Mouse (Mus musculus) cerebellum, adult 9-10 months (tissue): ENCODE results near the gene Ntrk2.

Experiments used
- DNase-seq: peaks from one replicate; pipeline ENCODE4 v3.0.0; 2022

The Ntrk2 gene

DNA sequence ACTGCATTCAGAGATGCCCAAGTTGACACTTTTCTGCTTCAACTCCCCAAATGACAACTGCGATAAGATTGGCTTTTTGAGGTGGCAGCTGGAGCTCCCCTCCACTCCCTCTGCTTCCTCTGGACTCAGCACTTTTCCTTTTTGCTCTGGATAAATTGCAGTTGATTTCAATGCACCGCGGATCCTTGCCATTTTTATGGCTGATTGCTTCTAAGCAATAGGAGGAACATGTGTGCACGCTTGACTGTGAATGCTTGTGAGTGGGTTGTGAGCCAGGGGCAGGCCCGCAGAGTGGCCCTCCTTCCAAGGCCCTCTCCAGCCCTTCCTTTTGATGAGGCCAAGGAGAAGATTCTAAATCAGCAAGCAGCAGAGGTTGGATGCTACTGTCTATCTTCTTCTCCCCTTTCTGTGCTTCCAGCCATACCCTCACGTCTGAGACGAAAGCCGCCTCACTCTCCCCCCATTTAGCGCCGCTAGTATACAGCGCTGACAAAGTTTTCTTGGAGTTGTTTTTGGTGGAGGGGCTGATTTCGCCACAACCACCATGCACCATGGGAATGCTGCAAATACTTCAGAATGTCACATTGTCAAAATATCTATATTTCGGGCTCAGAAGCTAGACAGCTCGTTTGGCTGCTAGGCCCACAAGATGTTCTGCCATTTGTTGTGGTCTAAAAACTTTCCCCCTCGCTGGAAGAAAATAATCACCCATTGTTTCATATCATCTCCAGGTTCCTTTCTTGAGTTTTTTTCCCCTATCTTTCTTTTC lies 122.5 kb downstream of the Ntrk2 start:
- no peak for DNase-seq

DNA sequence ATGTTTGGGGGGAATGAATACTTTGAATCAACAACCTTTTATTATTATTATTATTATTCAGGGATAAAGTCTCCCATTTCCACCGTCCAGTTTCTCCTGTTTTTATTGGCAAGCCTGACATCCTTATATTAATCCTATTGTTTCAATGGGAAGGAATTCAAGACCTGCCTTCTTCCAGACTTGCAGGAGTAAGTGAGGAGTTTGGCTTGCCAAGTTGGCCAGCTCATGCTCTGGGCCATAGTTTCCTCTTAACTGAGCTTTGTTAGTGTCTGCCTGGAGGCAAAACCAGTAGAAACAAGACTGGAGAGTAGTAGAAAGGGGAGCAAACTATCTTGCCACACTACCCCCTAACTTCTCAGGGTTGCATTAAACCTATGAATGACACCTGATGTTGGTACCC lies 123.8 kb downstream of the Ntrk2 start:
- no peak for DNase-seq

DNA sequence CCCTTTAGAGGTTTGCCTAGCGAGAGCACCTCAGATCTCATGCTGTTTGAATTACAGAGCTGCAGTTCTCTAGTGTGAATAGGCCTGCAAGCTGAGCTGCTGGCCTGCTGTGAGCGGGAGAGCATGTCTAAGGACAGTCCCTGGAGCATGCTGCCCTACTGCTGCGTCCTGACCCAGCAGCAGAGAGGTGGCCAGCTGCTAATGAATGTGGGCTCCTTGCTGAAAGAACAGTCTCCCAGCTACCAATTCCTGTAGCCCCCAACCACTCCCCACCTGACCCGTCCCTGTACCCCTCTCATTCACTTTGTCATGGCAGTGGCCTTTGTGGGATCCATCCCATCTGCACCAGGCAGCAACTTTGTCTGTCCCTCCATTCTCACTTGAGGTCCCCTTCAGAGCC lies 126.8 kb downstream of the Ntrk2 start:
- DNase-seq, result no peak

DNA sequence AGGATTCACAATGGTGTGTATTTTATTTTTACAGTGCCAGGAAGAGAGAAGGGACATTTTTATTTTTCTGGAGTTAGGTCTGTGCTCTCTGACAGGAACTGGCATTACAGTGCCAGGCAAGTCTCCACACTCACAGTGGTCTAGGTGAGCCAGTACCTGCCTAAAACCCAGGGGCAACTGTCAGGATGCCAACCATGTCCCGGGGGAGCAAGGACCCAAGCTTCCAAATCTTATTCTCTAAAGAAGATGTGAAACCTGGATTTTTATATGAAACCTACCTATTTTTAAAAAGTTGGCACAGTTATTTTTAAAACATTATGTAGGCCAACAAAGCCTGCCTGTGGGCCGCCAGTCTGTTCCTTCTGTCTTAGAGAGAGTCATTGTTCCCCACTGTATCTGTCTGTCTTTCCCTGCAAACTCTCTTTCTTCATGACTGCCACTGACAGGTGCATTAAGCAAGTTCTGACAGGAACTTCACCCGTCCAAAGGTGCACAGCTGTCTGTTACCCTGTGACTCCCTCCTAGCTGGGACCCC lies 128.3 kb downstream of the Ntrk2 start:
- peak; percentile 71 for DNase-seq

DNA sequence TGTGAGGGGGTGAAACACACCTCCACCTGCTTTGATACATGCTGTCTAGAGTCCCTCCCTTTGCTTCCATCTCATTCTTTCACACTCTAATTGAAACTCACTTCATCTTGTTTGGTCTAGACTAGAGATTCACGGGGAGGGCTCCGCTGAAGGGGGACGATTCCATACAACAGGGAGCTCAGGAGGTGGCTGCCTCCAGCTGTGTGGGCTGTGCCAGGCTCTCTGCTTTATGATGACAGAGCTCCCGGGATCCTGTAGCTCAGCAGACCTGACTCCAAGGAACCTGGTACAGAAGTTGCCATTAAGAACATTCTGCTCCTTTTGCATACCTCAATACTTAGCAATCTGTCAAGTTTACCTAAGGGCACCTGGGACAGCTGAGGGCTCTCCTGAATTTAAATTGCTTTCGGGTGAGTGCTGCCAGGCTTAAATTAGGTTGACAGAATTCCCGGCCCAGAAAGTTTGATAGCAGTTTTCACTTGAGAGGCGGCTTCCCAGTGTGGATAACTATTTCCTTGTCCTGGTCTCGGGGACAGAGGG lies 129.7 kb downstream of the Ntrk2 start:
- no peak for DNase-seq

DNA sequence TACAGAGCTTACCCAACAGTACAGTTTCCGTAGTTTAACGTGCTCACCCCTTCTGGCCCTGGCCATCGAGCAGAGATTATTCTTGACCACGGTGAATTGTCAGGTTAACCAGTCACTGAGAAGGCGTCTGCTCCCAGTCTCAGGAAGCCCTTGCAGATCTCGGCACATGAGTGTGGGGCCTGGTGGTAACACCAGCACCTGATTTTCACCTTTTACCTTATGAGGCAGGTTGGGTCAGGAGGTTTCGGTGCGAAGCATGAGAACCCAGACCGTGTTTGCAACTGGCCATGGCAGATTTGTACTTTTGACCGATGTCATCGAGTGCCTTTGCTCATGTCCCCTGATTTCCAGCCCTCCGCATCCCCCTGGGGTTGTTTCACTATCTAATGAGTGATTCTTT lies 131.5 kb downstream of the Ntrk2 start:
- peak; percentile 59 for DNase-seq

DNA sequence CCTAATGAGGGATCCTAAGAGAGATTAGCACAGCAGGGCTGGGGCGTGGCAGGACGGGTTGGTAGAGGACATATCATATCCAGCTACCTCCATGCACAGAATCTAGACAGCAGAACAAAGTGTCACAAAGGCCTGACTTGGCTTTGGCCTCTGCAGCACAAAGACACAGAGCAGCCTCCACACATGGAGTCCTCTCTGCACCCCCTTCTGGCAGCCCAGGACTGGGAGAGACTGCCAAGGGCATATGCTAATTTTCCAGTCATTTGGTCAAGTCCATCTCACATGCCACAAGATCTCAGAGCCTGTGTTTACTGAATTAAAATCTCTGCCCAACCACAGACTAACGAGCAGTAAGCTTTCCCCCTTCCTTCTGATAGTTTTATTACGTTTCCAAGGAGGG lies 132.1 kb downstream of the Ntrk2 start:
- DNase-seq, result peak; percentile 97

DNA sequence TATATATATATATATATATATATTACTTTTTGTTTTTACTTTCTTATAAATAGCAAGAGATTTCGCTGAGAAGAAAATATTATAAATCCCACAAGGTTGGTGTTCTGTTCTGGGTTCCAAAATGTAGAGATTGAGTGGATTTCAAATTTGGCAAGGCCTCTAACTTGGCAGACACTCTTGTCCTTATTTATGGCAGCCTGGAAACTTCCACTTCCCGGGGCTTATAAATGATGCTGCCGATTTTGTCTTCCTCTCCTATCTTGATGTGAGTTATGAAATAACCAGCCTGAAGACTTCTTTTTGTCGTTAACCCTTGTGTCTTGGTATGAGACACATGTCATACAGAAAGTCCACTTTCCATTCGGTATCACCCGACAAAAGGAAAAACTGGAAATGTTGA lies 133.8 kb downstream of the Ntrk2 start:
- peak; percentile 80 for DNase-seq

DNA sequence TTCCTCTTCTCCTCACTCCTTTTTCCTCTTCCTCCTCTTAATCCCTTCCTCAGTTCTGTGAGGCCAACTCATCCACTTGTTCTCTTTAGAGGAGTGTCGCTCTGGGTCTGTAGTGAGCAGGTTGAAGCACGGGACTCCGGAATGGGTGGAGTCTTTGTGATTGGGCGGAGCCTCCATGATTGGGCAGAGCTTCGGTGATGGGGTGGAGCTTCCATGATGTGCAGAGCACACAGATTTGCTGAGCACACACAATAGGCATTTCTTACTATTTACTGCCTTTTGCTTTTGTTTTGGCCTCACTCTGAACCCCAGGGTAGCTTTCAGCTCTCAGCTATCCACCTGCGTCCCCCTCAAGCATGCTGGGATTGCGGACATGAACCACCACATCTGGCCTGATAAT lies 134.4 kb downstream of the Ntrk2 start:
- DNase-seq, result no peak

DNA sequence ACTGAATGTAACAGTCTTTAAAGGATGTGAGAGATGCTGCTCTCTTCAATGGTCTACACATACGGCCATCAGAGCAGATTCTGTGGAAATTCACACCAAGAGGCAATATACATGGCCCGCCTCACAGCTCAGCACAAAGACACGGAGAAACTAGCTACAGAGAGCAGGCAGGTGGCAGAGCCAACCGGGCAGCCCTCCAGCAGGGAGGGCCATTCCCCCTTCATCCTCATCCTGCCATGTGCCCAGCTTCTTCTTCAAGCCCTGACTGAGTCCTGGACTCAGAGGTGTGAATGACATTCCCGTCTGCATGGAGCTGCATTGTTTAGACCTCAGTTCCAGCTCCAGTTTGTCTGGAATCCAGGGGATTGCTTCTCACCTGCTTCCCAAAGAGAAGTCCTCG lies 139.4 kb downstream of the Ntrk2 start:
- DNase-seq, result peak; percentile 79

DNA sequence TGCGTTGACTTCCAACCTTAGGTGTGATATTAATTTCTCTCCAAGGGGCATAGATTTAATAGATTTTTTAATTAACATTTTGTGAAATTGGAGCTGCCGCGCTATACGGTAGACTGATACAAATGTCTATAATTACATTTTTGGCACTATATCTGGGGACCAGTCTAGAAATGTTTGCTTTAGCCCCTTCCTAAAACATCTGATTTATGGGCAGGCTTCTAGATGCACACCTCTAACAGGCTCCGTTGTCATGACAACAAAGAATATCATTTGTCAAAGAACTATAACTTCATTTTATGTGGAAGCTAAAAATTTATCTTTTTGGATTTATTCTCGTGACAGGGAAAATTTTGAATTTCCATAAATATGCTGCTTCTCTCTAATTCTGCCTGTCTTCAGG lies 140.2 kb downstream of the Ntrk2 start:
- DNase-seq, result no peak

DNA sequence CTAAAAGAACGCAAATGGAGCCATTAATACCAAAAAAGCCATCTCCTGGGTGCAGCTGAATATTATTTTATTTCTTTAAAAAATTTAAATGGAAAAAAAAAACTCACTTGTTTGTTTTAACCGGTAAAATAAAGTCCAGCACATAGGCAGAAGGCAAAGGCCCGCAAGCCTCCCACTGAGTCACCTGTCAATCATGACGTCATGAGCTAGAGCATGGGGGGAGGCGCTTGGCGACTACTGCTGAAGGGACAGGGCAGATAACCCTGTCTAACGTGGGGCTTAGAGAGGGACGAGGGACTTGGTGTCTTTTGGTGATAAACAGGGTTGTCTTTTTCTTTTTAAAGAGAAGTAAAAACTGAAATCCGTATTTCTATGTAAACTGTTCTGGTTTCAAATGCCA lies 140.7 kb downstream of the Ntrk2 start:
- no peak for DNase-seq

DNA sequence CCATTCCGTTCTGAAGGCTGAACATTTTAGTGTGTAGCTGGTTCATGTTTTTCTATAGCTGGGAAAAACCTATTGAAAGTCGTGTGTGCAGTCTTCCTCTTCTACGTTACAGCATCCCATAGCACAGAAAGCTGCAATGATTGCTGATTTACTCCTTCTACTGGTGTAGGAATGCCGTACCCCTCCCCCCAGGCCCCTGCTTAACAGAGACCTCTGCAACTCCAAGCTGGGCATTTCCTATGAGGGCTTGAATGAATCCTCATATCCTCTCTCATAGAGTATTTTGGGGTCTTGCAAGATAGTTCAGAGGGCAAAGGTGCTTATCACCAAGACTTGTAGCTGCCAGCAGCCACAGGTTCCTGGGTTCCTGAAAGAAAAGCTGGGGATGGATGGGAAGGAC lies 148.0 kb downstream of the Ntrk2 start:
- no peak for DNase-seq

DNA sequence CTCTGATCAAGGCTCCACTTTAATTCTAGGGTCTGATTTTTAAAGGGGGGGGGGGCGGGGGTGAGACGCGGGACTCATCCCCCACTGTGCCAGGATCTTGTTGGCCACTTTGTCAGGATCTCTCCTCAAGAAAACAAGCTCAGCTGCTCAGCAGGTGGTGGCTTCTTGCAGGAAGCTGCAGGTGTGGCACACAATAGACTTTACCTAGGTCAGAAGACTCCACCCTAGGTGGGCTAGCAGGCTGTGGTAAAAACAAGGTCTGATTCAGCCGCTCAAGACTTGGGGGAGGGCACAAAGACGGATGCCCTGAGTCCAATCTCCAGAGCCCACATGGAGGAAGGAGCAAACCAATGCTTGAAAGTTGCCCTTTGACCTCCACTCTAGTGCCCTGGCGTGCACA lies 148.4 kb downstream of the Ntrk2 start:
- no peak for DNase-seq

DNA sequence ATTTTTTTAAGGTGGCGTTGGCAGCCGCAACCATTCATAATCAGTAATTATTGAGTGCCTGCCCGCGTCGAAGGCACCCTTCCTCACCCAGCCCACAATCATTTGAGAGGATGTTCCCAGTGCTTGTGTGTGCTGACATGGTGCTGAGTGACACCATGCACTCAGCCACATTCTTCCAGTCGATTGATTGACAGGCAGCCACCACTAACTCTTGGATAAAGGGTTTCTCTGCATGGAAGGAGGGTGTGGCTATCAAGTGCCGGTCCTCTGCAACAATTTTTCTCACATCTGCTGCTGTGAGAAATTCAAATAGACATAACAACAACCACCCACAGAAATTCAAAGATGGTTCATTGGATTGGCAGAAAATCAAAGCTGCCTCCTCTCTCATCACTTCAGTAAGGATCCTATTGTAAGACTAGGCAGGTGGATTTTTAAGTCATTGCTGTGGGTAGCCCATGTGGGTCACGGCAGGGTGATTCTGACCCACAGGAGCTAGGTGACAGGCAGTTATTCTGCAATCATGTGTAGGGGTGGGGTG lies 148.9 kb downstream of the Ntrk2 start:
- no peak for DNase-seq

DNA sequence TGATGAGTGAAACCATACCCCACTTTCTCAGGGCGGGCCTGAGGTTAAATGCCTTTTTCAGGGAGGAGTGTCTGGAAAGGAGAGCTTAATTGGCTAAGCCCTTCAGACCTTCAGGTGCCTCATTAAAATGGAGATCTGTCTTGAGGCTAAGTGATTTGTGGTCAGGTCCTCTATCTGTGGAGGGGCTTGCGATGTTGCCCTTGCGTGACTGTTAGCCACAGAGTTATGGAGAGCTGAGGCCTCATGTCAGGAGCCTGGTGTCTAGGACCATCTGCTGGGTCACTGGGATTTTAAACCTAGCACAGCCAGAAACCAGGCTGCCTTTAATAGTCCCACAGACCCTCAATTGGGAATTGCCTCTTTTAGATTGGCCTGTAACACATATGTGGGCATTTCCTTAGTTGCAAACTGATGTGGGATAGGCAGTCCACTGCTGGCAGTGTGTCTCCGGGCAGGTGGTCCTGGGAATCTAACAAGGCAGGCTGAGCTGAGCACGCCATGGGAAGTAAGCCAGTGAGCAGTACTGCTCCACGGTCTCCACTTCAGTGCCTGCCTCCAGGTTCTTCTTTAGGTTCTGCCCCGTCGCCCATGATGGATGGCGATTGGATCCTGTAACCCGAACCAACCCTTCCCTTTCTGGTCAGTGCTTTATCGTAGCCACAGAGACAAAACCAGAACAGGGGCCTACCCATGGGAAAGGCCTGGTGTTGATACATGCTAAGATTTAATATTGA lies 152.0 kb downstream of the Ntrk2 start:
- DNase-seq, result no peak

DNA sequence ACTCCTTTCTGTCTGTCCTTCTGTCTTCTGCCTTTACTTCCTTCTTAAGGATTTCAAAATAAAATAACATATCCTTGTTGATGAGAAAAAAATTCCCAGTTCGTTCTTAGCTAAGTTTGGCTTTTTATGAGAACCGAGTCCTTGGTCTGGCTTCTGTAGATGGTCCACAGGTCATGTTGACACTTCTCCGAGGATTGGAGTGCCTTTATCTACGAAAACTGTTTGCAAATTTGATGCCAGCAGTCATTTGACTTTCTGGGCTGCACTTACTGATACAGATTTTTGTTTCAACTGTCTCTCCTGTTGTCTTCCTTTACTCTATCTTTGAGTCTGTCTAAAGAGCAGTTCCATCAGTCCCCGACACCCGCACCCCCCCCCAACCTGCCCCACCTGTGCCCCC lies 154.0 kb downstream of the Ntrk2 start:
- DNase-seq, result no peak

DNA sequence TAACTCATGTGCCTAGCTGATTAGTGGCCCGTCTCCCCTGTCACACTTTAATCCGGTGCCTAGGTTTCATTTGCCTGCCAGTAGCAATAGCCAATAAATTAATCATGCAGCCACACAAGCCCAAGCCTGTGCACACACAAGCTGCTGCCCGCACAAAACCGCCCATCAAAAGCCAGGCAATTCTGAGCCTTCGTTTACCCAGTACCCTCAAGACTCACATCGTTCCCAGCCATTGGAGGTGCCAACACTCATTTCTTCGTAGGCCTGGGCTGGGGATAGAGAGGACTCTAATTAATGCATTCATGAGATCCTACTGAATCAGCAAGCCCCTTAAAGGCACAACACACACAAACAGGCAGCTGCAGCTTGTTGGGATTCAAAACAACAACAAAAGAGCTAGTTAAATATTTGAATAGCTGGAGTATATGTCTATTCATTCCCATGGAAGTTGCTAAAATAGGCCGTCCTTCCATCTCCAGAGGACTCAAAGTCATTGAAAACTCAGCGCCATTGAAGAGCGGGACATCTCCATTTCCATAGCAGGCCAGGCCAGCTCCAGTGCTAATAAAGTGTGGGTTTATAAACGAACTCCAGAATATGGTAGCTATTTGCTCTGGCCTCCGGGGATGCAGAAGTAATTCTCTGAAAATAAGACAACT lies 158.5 kb downstream of the Ntrk2 start:
- no peak for DNase-seq

DNA sequence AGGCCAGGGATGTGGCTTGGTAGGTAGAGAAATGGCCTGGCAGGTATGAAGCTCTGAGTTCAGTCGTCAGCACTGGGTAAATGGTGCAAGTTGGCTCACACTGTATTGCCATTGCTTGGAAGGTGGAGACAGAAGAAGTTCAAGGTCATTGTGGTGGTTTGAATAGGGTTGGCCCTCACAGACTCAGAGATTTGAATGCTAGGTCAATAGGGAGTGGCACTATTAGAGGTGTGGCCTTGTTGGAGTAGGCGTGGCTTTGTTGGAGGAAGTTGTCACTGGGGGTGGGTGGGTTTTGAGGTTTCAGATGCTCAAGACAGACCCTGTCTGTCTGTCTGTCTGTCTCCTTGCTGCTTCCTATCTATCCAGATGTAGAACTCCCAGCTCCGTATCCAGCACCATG lies 159.5 kb downstream of the Ntrk2 start:
- no peak for DNase-seq

DNA sequence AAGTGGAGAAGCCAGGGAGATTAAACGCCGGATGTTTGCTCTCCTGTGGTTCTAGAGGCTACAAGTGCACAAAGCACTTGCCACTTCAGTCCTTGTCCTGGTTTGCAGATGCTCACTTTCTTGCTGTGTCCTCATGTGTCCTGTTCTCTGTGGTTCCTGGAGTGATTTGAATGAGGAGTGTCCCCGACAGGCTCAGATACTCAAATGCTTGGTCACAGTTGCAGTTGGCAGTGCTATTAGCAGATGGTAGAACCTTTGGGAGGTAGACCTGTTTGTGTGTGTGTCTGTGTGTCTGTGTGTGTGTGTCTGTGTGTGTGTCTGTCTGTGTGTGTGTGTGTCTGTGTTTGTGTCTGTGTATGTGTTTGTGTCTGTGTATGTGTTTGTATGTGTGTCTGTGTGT lies 160.1 kb downstream of the Ntrk2 start:
- DNase-seq, result no peak

DNA sequence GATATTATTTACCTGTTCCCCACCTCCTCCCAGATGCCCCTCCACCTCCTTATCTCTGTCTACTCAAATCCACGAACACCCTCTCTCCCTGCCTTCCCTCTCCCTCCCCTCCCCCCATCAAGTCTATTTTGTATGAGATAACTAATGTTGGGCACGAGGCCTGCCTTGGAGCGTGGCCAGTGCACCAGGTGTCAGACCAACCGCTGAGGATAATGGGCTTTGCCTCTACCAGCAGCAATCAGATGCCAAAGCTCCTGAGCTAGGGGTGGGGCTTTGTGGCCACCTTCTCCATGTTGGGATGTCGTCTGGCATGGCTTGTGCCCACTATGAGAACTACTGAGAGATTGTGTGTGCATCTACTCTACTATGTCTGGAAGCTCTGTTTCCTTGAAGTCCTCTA lies 161.8 kb downstream of the Ntrk2 start:
- peak; percentile 92 for DNase-seq

DNA sequence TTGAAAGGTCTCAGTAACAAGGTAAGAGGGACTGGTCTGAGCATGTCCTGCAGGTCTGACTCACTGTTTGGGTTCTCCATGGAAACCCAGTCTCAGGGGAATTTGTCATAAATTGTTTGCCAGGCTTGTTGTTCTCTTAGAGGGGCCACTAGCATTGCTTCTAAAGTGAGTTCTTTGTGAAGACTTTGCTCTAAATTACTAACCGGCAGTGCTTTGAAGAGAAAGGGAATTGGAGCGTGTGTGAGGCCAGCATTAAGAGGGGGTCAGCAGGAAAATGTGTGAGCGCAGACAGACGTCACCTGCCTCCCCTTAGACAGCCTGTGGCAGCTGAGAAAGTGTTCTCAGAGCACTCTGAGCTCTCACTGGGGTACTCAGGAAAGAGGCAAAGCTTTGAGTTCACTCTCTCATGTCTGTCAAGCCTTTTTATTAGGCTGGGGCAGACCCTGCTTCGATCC lies 165.1 kb downstream of the Ntrk2 start:
- DNase-seq, result no peak

DNA sequence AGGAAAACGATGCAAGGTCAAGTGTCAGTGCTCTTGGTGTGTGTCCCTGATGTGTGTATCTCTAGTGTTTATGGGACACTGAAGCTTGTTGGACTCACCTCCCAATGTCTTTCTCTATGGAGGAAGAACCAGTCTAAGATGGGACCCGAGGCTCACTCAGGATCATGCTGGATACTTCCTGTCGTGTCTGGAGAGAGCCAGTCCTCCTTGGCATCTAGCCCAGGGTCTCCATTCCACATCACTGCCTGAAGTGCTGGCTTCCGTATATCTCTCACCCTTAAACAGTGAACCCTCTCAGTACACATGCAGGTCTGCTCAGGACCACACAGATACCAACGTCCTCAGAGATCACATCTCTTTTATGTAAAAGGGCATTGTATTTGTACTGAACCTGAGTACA lies 166.1 kb downstream of the Ntrk2 start:
- no peak for DNase-seq
